Mouse (Mus musculus) cerebellum, postnatal 10 days (tissue): ENCODE results near the gene Pde11a.

Experiments used
- DNase-seq, 2 experiments: peaks; one replicate each; pipeline ENCODE4 v3.0.0; 2021; ENCODE audit warnings: mixed read lengths in 2 of 2

The Pde11a gene

GRCm38 (mm10) chr2:75950685-75951084, 387.9 kb downstream of the Pde11a start:
- DNase-seq, result no peak
